Mouse (Mus musculus): Measurements from ENCODE around the gene D230025D16Rik. TPM values are rescaled to one million over a fixed set of nuclear protein-coding genes. Genes with fewer than 3 reads are reported as not detected.
A peak's percentile ranks its signal among the peaks of the same experiment; 100 is the strongest.

Gene D230025D16Rik
- polyA plus RNA-seq, 1 experiment from 2014 or later: 14.8 TPM

DNA sequence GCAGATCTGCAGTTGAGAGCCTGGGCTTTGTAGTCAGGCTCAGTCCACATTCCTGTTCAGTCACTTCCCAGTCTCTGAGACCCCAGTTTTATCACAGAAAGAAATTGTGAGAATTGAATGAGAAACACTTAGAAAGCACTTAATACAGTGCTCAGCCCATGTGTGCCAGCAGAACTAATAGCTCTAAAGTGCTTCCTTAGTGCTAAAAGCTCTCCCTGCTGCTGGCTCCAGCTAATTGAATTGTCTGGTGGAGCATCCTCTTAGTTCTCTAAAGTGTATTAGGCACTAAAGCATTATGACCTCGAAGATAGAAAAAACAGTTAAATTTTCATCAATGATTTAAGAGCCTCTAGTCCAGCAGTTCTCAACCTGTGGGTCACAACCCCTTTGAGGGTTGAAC lies 19.2 kb upstream of the D230025D16Rik start:
- Histone ChIP-seq H3K4me2 (replicated peaks; ENCODE audit: low read depth) (no peak overlapping the region), H3K27ac (ENCODE audit: low read depth, low read length) (no peak overlapping the region), H3K4me3 (ENCODE audit: low read depth, low read length) (no peak overlapping the region), H3K27me3 (replicated peaks; ENCODE audit: control insufficient read depth, insufficient read depth, low read length) (no peaks in the 10 kb centered on the region), H3K4me1 (replicated peaks; ENCODE audit: control insufficient read depth, insufficient read depth, low read length) (no peaks in the 10 kb centered on the region), H3K36me3 (ENCODE audit: control insufficient read depth, insufficient read depth) (peaks cover 15% of the 10 kb centered on the region; the same call in 1 of the 2 replicates), H3K9me3 (ENCODE audit: control insufficient read depth) (no peaks in the 10 kb centered on the region), H3K9ac (ENCODE audit: low read depth, low read length) (no peak overlapping the region)
- 84% methylated on average over 1 of the region's 1 CpGs for WGBS
- no peak for TF ChIP-seq CTCF (IDR thresholded peaks at IDR 0.05; ENCODE audit: low read depth)
- ATAC-seq: no peak

- Histone ChIP-seq H3K4me3 (ENCODE audit: low read depth, low read length) (no peak overlapping the region), H3K27me3 (replicated peaks; ENCODE audit: control insufficient read depth, insufficient read depth, low read length) (no peaks in the 10 kb centered on the region), H3K27ac (ENCODE audit: low read depth, low read length) (no peak overlapping the region), H3K4me1 (replicated peaks; ENCODE audit: control insufficient read depth, insufficient read depth, low read length) (no peaks in the 10 kb centered on the region), H3K9ac (ENCODE audit: low read depth, low read length) (no peak overlapping the region), H3K36me3 (ENCODE audit: control insufficient read depth, insufficient read depth) (peaks cover 11% of the 10 kb centered on the region; the same call in 1 of the 2 replicates), H3K9me3 (ENCODE audit: control insufficient read depth) (no peaks in the 10 kb centered on the region), H3K4me2 (replicated peaks; ENCODE audit: low read depth) (no peak overlapping the region)
- ATAC-seq: no peak
- TF ChIP-seq CTCF (IDR thresholded peaks at IDR 0.05; ENCODE audit: low read depth): no peak
- WGBS: 76% methylated on average over 7 of the region's 7 CpGs
These were observed 18.1 kb upstream of the D230025D16Rik start for GRCm38 (mm10) chr8:105206766-105207275.

- Histone ChIP-seq H3K27ac (ENCODE audit: low read depth, low read length) (no peak overlapping the region), H3K9ac (ENCODE audit: low read depth, low read length) (no peak overlapping the region), H3K9me3 (ENCODE audit: control insufficient read depth) (no peaks in the 10 kb centered on the region), H3K36me3 (ENCODE audit: control insufficient read depth, insufficient read depth) (peaks cover 11% of the 10 kb centered on the region; the same call in 1 of the 2 replicates), H3K4me2 (replicated peaks; ENCODE audit: low read depth) (no peak overlapping the region), H3K4me1 (replicated peaks; ENCODE audit: control insufficient read depth, insufficient read depth, low read length) (no peaks in the 10 kb centered on the region), H3K4me3 (ENCODE audit: low read depth, low read length) (no peak overlapping the region), H3K27me3 (replicated peaks; ENCODE audit: control insufficient read depth, insufficient read depth, low read length) (no peaks in the 10 kb centered on the region)
- ATAC-seq: no peak
- 78% methylated on average over 2 of the region's 2 CpGs for WGBS
- no peak for TF ChIP-seq CTCF (IDR thresholded peaks at IDR 0.05; ENCODE audit: low read depth)
These were observed 17.2 kb upstream of the D230025D16Rik start for GRCm38 (mm10) chr8:105207675-105208273.

DNA sequence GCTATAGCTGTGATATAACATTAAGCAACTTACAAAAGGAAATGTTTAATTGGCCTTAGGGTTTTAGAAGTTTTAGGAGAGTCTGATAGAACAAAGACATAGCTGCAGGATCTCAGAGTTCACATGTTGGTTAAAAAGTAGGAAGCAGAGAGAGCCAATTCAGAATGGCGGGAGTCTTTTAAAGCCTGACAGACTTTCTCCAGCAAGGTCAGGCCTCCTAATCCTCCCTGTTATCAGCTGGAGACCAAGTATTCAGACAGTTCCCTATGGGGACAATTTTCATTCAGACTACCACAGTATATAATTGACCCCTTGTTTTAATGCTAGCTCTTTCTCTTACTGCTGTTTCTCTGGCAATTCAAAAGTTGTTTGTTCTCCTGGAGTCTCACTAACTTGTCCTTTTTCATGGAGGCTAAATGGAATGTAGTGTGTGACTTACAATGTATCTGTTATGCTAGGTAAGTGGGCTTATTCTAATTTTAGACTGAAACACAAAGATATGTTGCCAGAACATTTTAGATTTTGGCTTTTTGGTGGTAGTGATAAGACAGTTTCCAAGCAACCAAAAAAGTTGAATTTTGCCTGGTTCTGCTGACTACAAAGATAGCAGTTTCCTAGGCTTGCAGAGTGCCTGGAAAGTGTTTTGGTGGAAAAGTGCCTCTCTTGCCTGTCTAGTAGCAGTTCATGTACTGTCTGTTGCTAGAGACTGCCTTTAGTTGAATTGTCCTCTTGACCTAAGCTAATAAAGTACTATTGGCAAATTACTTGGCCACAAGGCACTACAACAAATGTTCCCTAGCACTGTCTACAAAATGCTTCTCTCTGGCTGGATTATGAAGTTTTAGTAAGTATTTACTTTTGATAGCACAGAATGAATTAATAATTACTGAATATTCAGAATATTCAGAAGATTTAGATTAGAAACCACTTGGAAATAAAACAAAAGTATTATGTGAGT lies 15.5 kb upstream of the D230025D16Rik start:
- no peak for ATAC-seq
- Histone ChIP-seq H3K4me3 (ENCODE audit: low read depth, low read length) (no peak overlapping the region), H3K36me3 (ENCODE audit: control insufficient read depth, insufficient read depth) (peaks cover 9% of the 10 kb centered on the region; the same call in 1 of the 2 replicates), H3K9ac (ENCODE audit: low read depth, low read length) (no peak overlapping the region), H3K4me2 (replicated peaks; ENCODE audit: low read depth) (no peak overlapping the region), H3K4me1 (replicated peaks; ENCODE audit: control insufficient read depth, insufficient read depth, low read length) (no peaks in the 10 kb centered on the region), H3K27me3 (replicated peaks; ENCODE audit: control insufficient read depth, insufficient read depth, low read length) (no peaks in the 10 kb centered on the region), H3K27ac (ENCODE audit: low read depth, low read length) (no peak overlapping the region), H3K9me3 (ENCODE audit: control insufficient read depth) (no peaks in the 10 kb centered on the region)
- WGBS: 81% methylated on average over 1 of the region's 1 CpGs
- TF ChIP-seq CTCF (IDR thresholded peaks at IDR 0.05; ENCODE audit: low read depth): no peak

- no peaks in the 10 kb centered on the region for H3K4me1 ChIP-seq (replicated peaks; ENCODE audit: control insufficient read depth, insufficient read depth, low read length)
- H3K27ac ChIP-seq (ENCODE audit: low read depth, low read length): no peak overlapping the region
- H3K27me3 ChIP-seq (replicated peaks; ENCODE audit: control insufficient read depth, insufficient read depth, low read length): no peaks in the 10 kb centered on the region
- H3K9ac ChIP-seq (ENCODE audit: low read depth, low read length): no peak overlapping the region
- no peak overlapping the region for H3K4me3 ChIP-seq (ENCODE audit: low read depth, low read length)
- H3K36me3 ChIP-seq (ENCODE audit: control insufficient read depth, insufficient read depth): no peaks in the 10 kb centered on the region
- no peak for ATAC-seq
- no peak overlapping the region for H3K4me2 ChIP-seq (replicated peaks; ENCODE audit: low read depth)
- TF ChIP-seq CTCF (IDR thresholded peaks at IDR 0.05; ENCODE audit: low read depth): peak; percentile 34
- 92% methylated on average over 5 of the region's 5 CpGs for WGBS
- no peaks in the 10 kb centered on the region for H3K9me3 ChIP-seq (ENCODE audit: control insufficient read depth)
These were observed 10.8 kb upstream of the D230025D16Rik start for GRCm38 (mm10) chr8:105214104-105214503.

DNA sequence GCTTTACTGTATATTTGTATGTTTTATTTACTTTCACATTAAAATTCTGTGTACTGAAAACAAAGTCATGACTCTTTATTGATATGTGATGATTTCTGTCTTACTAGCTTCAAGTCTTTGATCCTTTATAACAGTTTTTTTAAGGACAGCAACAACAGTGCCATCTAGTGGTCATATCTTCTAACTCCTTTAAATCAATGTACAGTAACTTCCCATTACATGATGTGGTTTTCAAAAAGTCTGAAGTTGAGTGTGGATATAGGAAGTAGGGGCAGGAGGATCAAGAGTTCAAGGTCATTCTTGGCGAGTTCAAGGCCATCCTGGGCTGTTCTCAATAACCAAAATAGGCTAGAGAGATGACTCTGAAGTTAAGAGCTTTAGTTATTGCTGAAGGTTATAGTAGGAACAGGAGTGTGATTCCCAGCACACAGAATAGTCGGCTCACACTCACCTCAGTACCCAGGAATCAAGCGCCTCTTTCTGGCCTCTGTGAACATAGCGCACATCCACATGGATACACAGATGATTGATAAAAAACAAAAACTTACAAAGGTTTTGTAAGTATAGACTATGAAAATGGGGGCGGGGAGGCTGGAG lies 6.9 kb upstream of the D230025D16Rik start:
- Histone ChIP-seq H3K9me3 (ENCODE audit: control insufficient read depth) (no peaks in the 10 kb centered on the region), H3K4me1 (replicated peaks; ENCODE audit: control insufficient read depth, insufficient read depth, low read length) (no peaks in the 10 kb centered on the region), H3K27me3 (replicated peaks; ENCODE audit: control insufficient read depth, insufficient read depth, low read length) (no peaks in the 10 kb centered on the region), H3K4me2 (replicated peaks; ENCODE audit: low read depth) (no peak overlapping the region), H3K9ac (ENCODE audit: low read depth, low read length) (no peak overlapping the region), H3K4me3 (ENCODE audit: low read depth, low read length) (no peak overlapping the region), H3K36me3 (ENCODE audit: control insufficient read depth, insufficient read depth) (no peaks in the 10 kb centered on the region), H3K27ac (ENCODE audit: low read depth, low read length) (no peak overlapping the region)
- 80% methylated on average over 5 of the region's 5 CpGs for WGBS
- TF ChIP-seq CTCF (IDR thresholded peaks at IDR 0.05; ENCODE audit: low read depth): peak; percentile 83
- ATAC-seq: no peak
